Mouse (Mus musculus) kidney, embryonic 14.5 days (tissue): Measurements from ENCODE around the gene Fmo5. TPM values are rescaled to one million over a fixed set of nuclear protein-coding genes. Genes with fewer than 3 reads are reported as not detected.

Experiments
- ATAC-seq: fragments of 200-750 bp; cut with Nextera tagmentation; 2 replicates; pipeline ENCODE4 v1.8.0; 2017; ENCODE audit warnings: moderate number of reproducible peaks, mild to moderate bottlenecking, moderate TSS enrichment, moderate library complexity; ENCODE audit not compliant: low FRiP score, low TSS enrichment
- H3K27ac ChIP-seq: fragments of 300-500 bp; sonication (generic); 2 replicates; pipeline ENCODE4 v1.5.1; 2014; ENCODE audit warnings: low read depth, mild to moderate bottlenecking, low read length, moderate library complexity, mixed read lengths
- H3K27me3 ChIP-seq: fragments of 300-500 bp; sonication (generic); 2 replicates; pipeline ENCODE4 v1.6.1; 2014; ENCODE audit warnings: mild to moderate bottlenecking, low read length; ENCODE audit not compliant: control insufficient read depth, insufficient read depth
- H3K36me3 ChIP-seq: fragments of 300-500 bp; sonication (generic); 2 replicates; pipeline ENCODE4 v1.6.1; 2014; ENCODE audit warnings: low read length, mixed read lengths; ENCODE audit not compliant: control insufficient read depth, insufficient read depth
- H3K4me1 ChIP-seq: fragments of 300-500 bp; sonication (generic); 2 replicates; pipeline ENCODE4 v1.6.1; 2014; ENCODE audit warnings: low read length, mixed read lengths; ENCODE audit not compliant: control insufficient read depth, insufficient read depth
- H3K4me2 ChIP-seq: fragments of 300-500 bp; sonication (generic); replicated peaks from 2 replicates; pipeline ENCODE4 v1.6.1; 2014; ENCODE audit warnings: low read depth, mild to moderate bottlenecking, low read length
- H3K4me3 ChIP-seq: fragments of 300-500 bp; sonication (generic); 2 replicates; pipeline ENCODE4 v1.5.1; 2014; ENCODE audit warnings: mild to moderate bottlenecking, low read length
- H3K9ac ChIP-seq: fragments of 300-500 bp; sonication (generic); 2 replicates; pipeline ENCODE4 v1.6.1; 2014; ENCODE audit warnings: low read depth, mild to moderate bottlenecking, low read length, moderate library complexity
- H3K9me3 ChIP-seq: fragments of 300-500 bp; sonication (generic); 2 replicates; pipeline ENCODE4 v1.6.1; 2016; ENCODE audit warnings: low read length; ENCODE audit not compliant: control insufficient read depth
- WGBS: fragments of 180-500 bp; shearing (Covaris S2); extraction: QIAGEN DNeasy Blood & Tissue Kit; methylation state at CpG from one replicate; pipeline ENCODE4 v1.1.7; 2014; 5-methylcytosine and 5-hydroxymethylcytosine counted together
- polyA plus RNA-seq: library from polyadenylated mRNA; unstranded; fragments of >200 nt; fragmentation: Nextera tagmentation; extraction: Ambion mirVana; gene quantifications from 2 replicates; pipeline ENCODE4 v1.2.1, GENCODE M21; 2014

Gene Fmo5
- polyA plus RNA-seq, 1 experiment from 2014 or later: 1.8 TPM

- Histone ChIP-seq H3K9ac (no peak overlapping the region), H3K4me1 (peaks cover 6% of the 10 kb centered on the region), H3K4me2 (no peak overlapping the region), H3K9me3 (no peaks in the 10 kb centered on the region), H3K27ac (no peak overlapping the region), H3K36me3 (peaks cover 9% of the 10 kb centered on the region; the same call in 1 of the 2 replicates), H3K27me3 (0 out of 2 replicates have a peak, but pooled peaks cover 3% of the 10 kb centered on the region), H3K4me3 (no peak overlapping the region)
- no peak for ATAC-seq
- WGBS: 82% methylated on average over 7 of the region's 7 CpGs
Observed at GRCm38 (mm10) chr3:97659746-97660145, 31.1 kb downstream of the Fmo5 start.

GRCm38 (mm10) chr3:97661206-97661605 is 32.6 kb downstream of the Fmo5 start:
- ATAC-seq: no peak

GRCm38 (mm10) chr3:97665525-97665924 is 36.9 kb downstream of the Fmo5 start:
- no peaks in the 10 kb centered on the region for H3K4me1 ChIP-seq
- H3K27me3 ChIP-seq: no peaks in the 10 kb centered on the region
- H3K9ac ChIP-seq: no peak overlapping the region
- 88% methylated on average over 9 of the region's 9 CpGs for WGBS
- H3K27ac ChIP-seq: no peak overlapping the region
- peaks cover 30% of the 10 kb centered on the region; the same call in 1 of the 2 replicates for H3K36me3 ChIP-seq
- H3K9me3 ChIP-seq: no peaks in the 10 kb centered on the region
- no peak for ATAC-seq
- no peak overlapping the region for H3K4me3 ChIP-seq
- no peak overlapping the region for H3K4me2 ChIP-seq

More at GRCm38 (mm10) chr3:97661206-97661605, 32.6 kb downstream of the Fmo5 start:
- no peak overlapping the region for H3K27ac ChIP-seq
- no peaks in the 10 kb centered on the region for H3K9me3 ChIP-seq
- H3K9ac ChIP-seq: no peak overlapping the region
- WGBS: 69% methylated on average over 8 of the region's 8 CpGs
- peaks cover 6% of the 10 kb centered on the region for H3K4me1 ChIP-seq
- H3K4me2 ChIP-seq: no peak overlapping the region
- peaks cover 9% of the 10 kb centered on the region; the same call in 1 of the 2 replicates for H3K36me3 ChIP-seq
- 0 out of 2 replicates have a peak, but pooled peaks cover 3% of the 10 kb centered on the region for H3K27me3 ChIP-seq
- no peak overlapping the region for H3K4me3 ChIP-seq

- Histone ChIP-seq H3K27me3 (no peaks in the 10 kb centered on the region), H3K4me2 (no peak overlapping the region), H3K4me3 (no peak overlapping the region), H3K9me3 (no peaks in the 10 kb centered on the region), H3K4me1 (no peaks in the 10 kb centered on the region), H3K9ac (no peak overlapping the region), H3K36me3 (peaks cover 35% of the 10 kb centered on the region; the same call in 1 of the 2 replicates), H3K27ac (no peak overlapping the region)
- WGBS: 74% methylated on average over 8 of the region's 8 CpGs
- no peak for ATAC-seq
Observed at GRCm38 (mm10) chr3:97666154-97666553, 37.5 kb downstream of the Fmo5 start.

- Histone ChIP-seq H3K4me1 (no peaks in the 10 kb centered on the region), H3K4me3 (no peak overlapping the region), H3K27ac (no peak overlapping the region), H3K4me2 (no peak overlapping the region), H3K36me3 (peaks cover 38% of the 10 kb centered on the region; the same call in 1 of the 2 replicates), H3K27me3 (no peaks in the 10 kb centered on the region), H3K9me3 (no peaks in the 10 kb centered on the region), H3K9ac (no peak overlapping the region)
- no peak for ATAC-seq
- 88% methylated on average over 14 of the region's 14 CpGs for WGBS
Observed at GRCm38 (mm10) chr3:97667093-97667675, 38.6 kb downstream of the Fmo5 start.

- H3K9me3 ChIP-seq: no peaks in the 10 kb centered on the region
- peaks cover 19% of the 10 kb centered on the region; the same call in 1 of the 2 replicates for H3K36me3 ChIP-seq
- no peak within 1 kb of the TSS for H3K4me2 ChIP-seq
- no peaks in the 10 kb centered on the region for H3K4me1 ChIP-seq
- no peak within 1 kb of the TSS for H3K27ac ChIP-seq
- ATAC-seq: no peak
- 89% methylated on average over 7 of the region's 7 CpGs for WGBS
- H3K9ac ChIP-seq: no peak within 1 kb of the TSS
- no peaks in the 10 kb centered on the region for H3K27me3 ChIP-seq
- no peak within 1 kb of the TSS for H3K4me3 ChIP-seq
Observed at GRCm38 (mm10) chr3:97674644-97675110, 46.1 kb downstream of the Fmo5 start, which contains the start of gene Gm17651. Gm17651 (minus strand) TSS chr3:97674694.

- H3K9ac ChIP-seq: no peak overlapping the region
- 90% methylated on average over 3 of the region's 3 CpGs for WGBS
- H3K27ac ChIP-seq: no peak overlapping the region
- H3K27me3 ChIP-seq: no peaks in the 10 kb centered on the region
- 0 out of 2 replicates have a peak, but pooled peaks cover 6% of the 10 kb centered on the region for H3K36me3 ChIP-seq
- H3K9me3 ChIP-seq: no peaks in the 10 kb centered on the region
- H3K4me2 ChIP-seq: no peak overlapping the region
- no peaks in the 10 kb centered on the region for H3K4me1 ChIP-seq
- ATAC-seq: no peak
- no peak overlapping the region for H3K4me3 ChIP-seq
Observed at GRCm38 (mm10) chr3:97676126-97676525, 47.5 kb downstream of the Fmo5 start.

- 92% methylated on average over 3 of the region's 3 CpGs for WGBS
- no peak overlapping the region for H3K27ac ChIP-seq
- no peak for ATAC-seq
- H3K4me2 ChIP-seq: no peak overlapping the region
- peaks cover 4% of the 10 kb centered on the region; the same call in 1 of the 2 replicates for H3K4me1 ChIP-seq
- no peaks in the 10 kb centered on the region for H3K27me3 ChIP-seq
- H3K9ac ChIP-seq: no peak overlapping the region
- no peak overlapping the region for H3K4me3 ChIP-seq
- no peaks in the 10 kb centered on the region for H3K9me3 ChIP-seq
- H3K36me3 ChIP-seq: no peaks in the 10 kb centered on the region
Observed at GRCm38 (mm10) chr3:97678416-97678815, 49.8 kb downstream of the Fmo5 start.

GRCm38 (mm10) chr3:97680631-97681320 is 52.2 kb downstream of the Fmo5 start:
- H3K36me3 ChIP-seq: no peaks in the 10 kb centered on the region
- no peak overlapping the region; the same call in 1 of the 2 replicates for H3K9ac ChIP-seq
- no peak overlapping the region for H3K27ac ChIP-seq
- H3K27me3 ChIP-seq: no peaks in the 10 kb centered on the region
- H3K4me1 ChIP-seq: peaks cover 8% of the 10 kb centered on the region; the same call in 1 of the 2 replicates
- peak overlapping the region; percentile 84 for H3K4me2 ChIP-seq
- H3K9me3 ChIP-seq: no peaks in the 10 kb centered on the region
- WGBS: 1% methylated on average over 28 of the region's 28 CpGs
- ATAC-seq: peak; percentile 74
- peak overlapping the region; percentile 41 for H3K4me3 ChIP-seq
